Mouse (Mus musculus) thymus, adult 2 months (tissue): Measurements from ENCODE around the gene Nf1. TPM values are rescaled to one million over a fixed set of nuclear protein-coding genes. Genes with fewer than 3 reads are reported as not detected.

Experiments
- DNase-seq: peaks from one replicate; pipeline ENCODE4 v3.0.0; 2021
- H3K27ac ChIP-seq: fragments of 200-500 bp; 2 replicates; pipeline ENCODE4 v1.5.1; 2012; ENCODE audit warnings: low read length, control low read depth; ENCODE audit not compliant: control insufficient read depth, insufficient read depth
- H3K27me3 ChIP-seq: fragments of 200-500 bp; 2 replicates; pipeline ENCODE4 v1.6.1; 2012; ENCODE audit warnings: mild to moderate bottlenecking, low read length, moderate library complexity, mixed read lengths; ENCODE audit not compliant: control insufficient read depth, insufficient read depth
- H3K36me3 ChIP-seq: fragments of 200-500 bp; 2 replicates; pipeline ENCODE4 v1.6.1; 2012; ENCODE audit warnings: mild to moderate bottlenecking, low read length, moderate library complexity; ENCODE audit not compliant: control insufficient read depth, insufficient read depth
- H3K4me1 ChIP-seq: fragments of 200-500 bp; replicated peaks from 2 replicates; pipeline ENCODE4 v1.6.1; 2012; ENCODE audit warnings: low read length; ENCODE audit not compliant: control insufficient read depth, insufficient read depth
- H3K4me3 ChIP-seq: fragments of 200-500 bp; 2 replicates; pipeline ENCODE4 v1.5.1; 2012; ENCODE audit warnings: mild to moderate bottlenecking, low read length, control low read depth, moderate library complexity; ENCODE audit not compliant: control insufficient read depth, insufficient read depth
- CTCF ChIP-seq: fragments of 200-500 bp; IDR thresholded peaks from 2 replicates; pipeline ENCODE4 v1.5.1; 2012; ENCODE audit warnings: mild to moderate bottlenecking, control low read depth, low read length, moderate library complexity, borderline replicate concordance; ENCODE audit not compliant: control insufficient read depth, poor library complexity, insufficient read depth; ENCODE audit errors: extremely low read depth
- POLR2A ChIP-seq: fragments of 200-500 bp; IDR thresholded peaks from 2 replicates; pipeline ENCODE4 v1.6.1; 2012; ENCODE audit warnings: mild to moderate bottlenecking, low read length, control low read depth, moderate library complexity; ENCODE audit not compliant: control insufficient read depth, poor library complexity, insufficient read depth; ENCODE audit errors: extremely low read depth
- WGBS: fragments of 180-500 bp; shearing (Covaris S2); methylation state at CpG from one replicate; pipeline ENCODE4 v1.1.7; 2018; 5-methylcytosine and 5-hydroxymethylcytosine counted together
- polyA plus RNA-seq: library from polyadenylated mRNA; depleted of rRNA; stranded (reverse); fragments of >200 nt; gene quantifications from 2 replicates; pipeline ENCODE4 v1.2.3, GENCODE M21; 2012

Gene Nf1
- polyA plus RNA-seq, 1 experiment = 6.9 TPM

DNA sequence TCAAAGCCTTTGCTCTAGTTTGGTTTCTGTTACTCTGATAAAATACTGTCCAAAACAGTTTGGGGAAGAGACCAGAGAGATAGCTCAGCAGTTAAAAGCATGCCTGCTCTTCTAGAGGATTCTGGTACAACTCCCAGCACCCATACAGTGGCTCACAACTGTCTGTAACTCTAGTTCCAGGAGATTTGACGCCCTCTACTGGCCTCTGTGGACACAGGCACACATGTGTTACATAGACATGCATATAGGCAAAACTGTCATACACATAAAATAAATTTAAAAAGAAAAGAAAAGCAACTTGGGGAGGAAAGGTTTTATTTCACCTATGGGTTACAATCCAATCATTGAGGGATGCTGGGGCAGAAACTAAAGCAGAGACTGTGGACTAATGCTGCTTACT, 227.5 kb downstream of the Nf1 start:
- H3K27me3 ChIP-seq = no peaks in the 10 kb centered on the region
- no peak for TF ChIP-seq CTCF
- TF ChIP-seq POLR2A = no peak
- WGBS = 92% methylated on average over 1 of the region's 1 CpGs
- no peak overlapping the region for H3K4me3 ChIP-seq
- H3K27ac ChIP-seq = no peak overlapping the region
- H3K4me1 ChIP-seq = no peaks in the 10 kb centered on the region
- peaks cover 11% of the 10 kb centered on the region; the same call in 1 of the 2 replicates for H3K36me3 ChIP-seq
- no peak for DNase-seq

- peaks cover 11% of the 10 kb centered on the region; the same call in 1 of the 2 replicates for H3K36me3 ChIP-seq
- WGBS = 97% methylated on average over 11 of the region's 11 CpGs
These were observed 228.9 kb downstream of the Nf1 start for GRCm38 (mm10) chr11:79568197-79568911.

DNA sequence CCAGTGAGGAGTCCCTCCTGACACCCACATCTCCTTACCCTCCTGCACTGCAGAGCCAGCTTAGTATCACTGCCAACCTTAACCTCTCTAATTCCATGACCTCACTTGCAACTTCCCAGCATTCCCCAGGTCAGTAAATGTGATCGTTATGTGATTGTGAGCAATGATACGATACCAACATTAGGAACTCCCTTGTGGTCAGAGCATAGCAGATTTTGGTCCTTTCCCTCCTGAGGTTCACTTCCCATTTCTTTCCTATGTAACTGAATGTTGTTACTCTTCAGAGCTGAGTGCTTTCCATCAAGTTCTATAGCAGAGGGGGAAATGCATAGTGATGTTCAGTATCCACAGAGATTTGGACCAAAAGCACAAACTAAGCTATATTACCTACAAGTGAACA, 230.8 kb downstream of the Nf1 start:
- Histone ChIP-seq H3K27me3 (no peaks in the 10 kb centered on the region), H3K36me3 (peaks cover 10% of the 10 kb centered on the region; the same call in 1 of the 2 replicates), H3K27ac (no peak overlapping the region), H3K4me1 (no peaks in the 10 kb centered on the region), H3K4me3 (no peak overlapping the region)
- no peak for TF ChIP-seq POLR2A
- TF ChIP-seq CTCF = no peak
- no peak for DNase-seq
- 90% methylated on average over 2 of the region's 2 CpGs for WGBS

More at GRCm38 (mm10) chr11:79568197-79568911, 228.9 kb downstream of the Nf1 start:
- no peaks in the 10 kb centered on the region for H3K27me3 ChIP-seq
- no peak overlapping the region for H3K4me3 ChIP-seq
- no peak for DNase-seq
- no peak overlapping the region for H3K27ac ChIP-seq
- no peaks in the 10 kb centered on the region for H3K4me1 ChIP-seq
- TF ChIP-seq POLR2A = no peak
- no peak for TF ChIP-seq CTCF

GRCm38 (mm10) chr11:79573836-79574235, 234.3 kb downstream of the Nf1 start:
- 80% methylated on average over 3 of the region's 3 CpGs for WGBS
- Histone ChIP-seq H3K4me3 (no peak overlapping the region), H3K27me3 (no peaks in the 10 kb centered on the region), H3K27ac (no peak overlapping the region), H3K36me3 (no peaks in the 10 kb centered on the region), H3K4me1 (no peaks in the 10 kb centered on the region)
- no peak for TF ChIP-seq POLR2A
- TF ChIP-seq CTCF = no peak
- no peak for DNase-seq

GRCm38 (mm10) chr11:79575383-79576073, 236.0 kb downstream of the Nf1 start:
- no peak overlapping the region for H3K4me3 ChIP-seq
- no peak for DNase-seq
- H3K4me1 ChIP-seq = no peaks in the 10 kb centered on the region
- H3K36me3 ChIP-seq = no peaks in the 10 kb centered on the region
- TF ChIP-seq CTCF = no peak
- no peak for TF ChIP-seq POLR2A
- no peak overlapping the region for H3K27ac ChIP-seq
- 88% methylated on average over 14 of the region's 14 CpGs for WGBS
- no peaks in the 10 kb centered on the region for H3K27me3 ChIP-seq

DNA sequence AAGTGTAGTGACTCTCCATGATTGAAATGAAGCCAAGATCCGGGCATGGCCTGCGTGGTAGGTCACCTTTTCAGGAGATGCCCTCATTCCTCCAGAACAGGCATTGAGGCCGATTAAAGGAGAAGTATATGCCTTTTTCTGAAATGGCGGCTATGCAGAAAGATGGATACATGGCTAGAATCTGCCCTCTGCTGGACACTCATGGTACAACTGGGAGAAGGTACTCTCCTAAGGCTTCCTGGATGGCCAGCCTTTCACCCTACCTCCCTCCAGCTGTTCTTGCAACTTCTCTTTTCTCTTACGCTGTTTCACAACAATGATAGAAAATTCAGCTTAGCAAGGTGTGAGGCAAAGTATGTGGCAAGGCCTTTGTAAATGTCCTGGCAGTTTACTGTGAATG, 238.2 kb downstream of the Nf1 start:
- no peak overlapping the region for H3K27ac ChIP-seq
- H3K36me3 ChIP-seq = no peaks in the 10 kb centered on the region
- no peaks in the 10 kb centered on the region for H3K27me3 ChIP-seq
- TF ChIP-seq CTCF (no peak), POLR2A (no peak)
- 12% methylated on average over 5 of the region's 5 CpGs for WGBS
- DNase-seq = peak; percentile 86
- no peak overlapping the region for H3K4me3 ChIP-seq
- H3K4me1 ChIP-seq = no peaks in the 10 kb centered on the region

- no peak overlapping the region for H3K27ac ChIP-seq
- WGBS = 90% methylated on average over 4 of the region's 4 CpGs
- TF ChIP-seq POLR2A (no peak), CTCF (no peak)
- DNase-seq = no peak
- no peaks in the 10 kb centered on the region for H3K36me3 ChIP-seq
- H3K4me3 ChIP-seq = no peak overlapping the region
- no peaks in the 10 kb centered on the region for H3K4me1 ChIP-seq
- no peaks in the 10 kb centered on the region for H3K27me3 ChIP-seq
These were observed 241.2 kb downstream of the Nf1 start for GRCm38 (mm10) chr11:79580660-79581059.
